Mouse (Mus musculus): ENCODE measurements around the gene Spag6. TPM values are rescaled to one million over a fixed set of nuclear protein-coding genes. Genes with fewer than 3 reads are reported as not detected.
A peak's percentile ranks its signal among the peaks of the same experiment; 100 is the strongest.

The Spag6 gene
- polyA plus RNA-seq, 2 experiments: not detected

GRCm38 (mm10) chr2:18694611-18694950 is 749 bp downstream of the Spag6 start:
- no peaks in the 10 kb centered on the region for H3K9me3 ChIP-seq (ENCODE audit: control insufficient read depth, low read length)
- peaks cover 91% of the 10 kb centered on the region for H3K27me3 ChIP-seq (ENCODE audit: control insufficient read depth, insufficient read depth, low read length)
- WGBS (ENCODE audit: insufficient replicate concordance): 1% methylated on average over 19 of the region's 20 CpGs
- no peak for DNase-seq (ENCODE audit: low read depth in 3 of 3, low spot score in 3 of 3)
- no peak overlapping the region for H3K27ac ChIP-seq
- H3K9ac ChIP-seq (replicated peaks): peak overlapping the region; percentile 0; the same call in 1 of the 2 replicates
- H3K4me3 ChIP-seq (ENCODE audit: insufficient read depth in 1 of 2, low read depth in 2 of 2, low read length in 2 of 2): peak overlapping the region; percentile 57 to 58
- no peak for ATAC-seq (ENCODE audit: insufficient read depth)
- H3K36me3 ChIP-seq (replicated peaks; ENCODE audit: control insufficient read depth, insufficient read depth, low read depth): no peaks in the 10 kb centered on the region
- peak overlapping the region; percentile 68 for H3K4me2 ChIP-seq (ENCODE audit: low read depth)
- peaks cover 0 to 2% of the 10 kb centered on the region in 2 experiments; a peak in 1 of 4 replicates for H3K4me1 ChIP-seq (replicated peaks; ENCODE audit: control insufficient read depth in 2 of 2, insufficient read depth in 2 of 2, low read length in 1 of 2)
- TF ChIP-seq EP300 (IDR thresholded peaks at IDR 0.05; ENCODE audit: low read depth) (no peak), CTCF (IDR thresholded peaks at IDR 0.05; ENCODE audit: low read depth) (no peak)

GRCm38 (mm10) chr2:18695163-18695562 is 1.3 kb downstream of the Spag6 start:
- Histone ChIP-seq H3K27ac (no peak overlapping the region), H3K4me1 (replicated peaks; ENCODE audit: control insufficient read depth in 2 of 2, insufficient read depth in 2 of 2, low read length in 1 of 2) (peaks cover 0 to 2% of the 10 kb centered on the region in 2 experiments; a peak in 1 of 4 replicates), H3K27me3 (ENCODE audit: control insufficient read depth, insufficient read depth, low read length) (peaks cover 91% of the 10 kb centered on the region), H3K9me3 (ENCODE audit: control insufficient read depth, low read length) (no peaks in the 10 kb centered on the region), H3K4me3 (ENCODE audit: insufficient read depth in 1 of 2, low read depth in 2 of 2, low read length in 2 of 2) (no peak overlapping the region), H3K36me3 (replicated peaks; ENCODE audit: control insufficient read depth, insufficient read depth, low read depth) (no peaks in the 10 kb centered on the region), H3K9ac (replicated peaks) (no peak overlapping the region), H3K4me2 (ENCODE audit: low read depth) (no peak overlapping the region)
- no peak for TF ChIP-seq EP300 (IDR thresholded peaks at IDR 0.05; ENCODE audit: low read depth)
- no peak for TF ChIP-seq CTCF (IDR thresholded peaks at IDR 0.05; ENCODE audit: low read depth)
- ATAC-seq (ENCODE audit: insufficient read depth) (no peak), DNase-seq (ENCODE audit: low read depth in 3 of 3, low spot score in 3 of 3) (no peak)
- WGBS (ENCODE audit: insufficient replicate concordance): 7% methylated on average over 8 of the region's 8 CpGs

GRCm38 (mm10) chr2:18695629-18696150 is 1.9 kb downstream of the Spag6 start:
- ATAC-seq (ENCODE audit: insufficient read depth) (no peak), DNase-seq (ENCODE audit: low read depth in 3 of 3, low spot score in 3 of 3) (no peak)
- H3K27me3 ChIP-seq (ENCODE audit: control insufficient read depth, insufficient read depth, low read length): peaks cover 91% of the 10 kb centered on the region
- no peak overlapping the region for H3K9ac ChIP-seq (replicated peaks)
- peaks cover 0 to 2% of the 10 kb centered on the region in 2 experiments; a peak in 1 of 4 replicates for H3K4me1 ChIP-seq (replicated peaks; ENCODE audit: control insufficient read depth in 2 of 2, insufficient read depth in 2 of 2, low read length in 1 of 2)
- no peak overlapping the region for H3K4me3 ChIP-seq (ENCODE audit: insufficient read depth in 1 of 2, low read depth in 2 of 2, low read length in 2 of 2)
- TF ChIP-seq EP300 (IDR thresholded peaks at IDR 0.05; ENCODE audit: low read depth) (no peak), CTCF (IDR thresholded peaks at IDR 0.05; ENCODE audit: low read depth) (no peak)
- WGBS (ENCODE audit: insufficient replicate concordance): 6% methylated on average over 7 of the region's 7 CpGs
- H3K27ac ChIP-seq: no peak overlapping the region
- no peaks in the 10 kb centered on the region for H3K36me3 ChIP-seq (replicated peaks; ENCODE audit: control insufficient read depth, insufficient read depth, low read depth)
- H3K9me3 ChIP-seq (ENCODE audit: control insufficient read depth, low read length): no peaks in the 10 kb centered on the region
- no peak overlapping the region for H3K4me2 ChIP-seq (ENCODE audit: low read depth)

GRCm38 (mm10) chr2:18697591-18698244 is 3.9 kb downstream of the Spag6 start:
- no peaks in the 10 kb centered on the region for H3K36me3 ChIP-seq (replicated peaks; ENCODE audit: control insufficient read depth, insufficient read depth, low read depth)
- H3K4me2 ChIP-seq (ENCODE audit: low read depth): no peak overlapping the region
- peaks cover 79% of the 10 kb centered on the region for H3K27me3 ChIP-seq (ENCODE audit: control insufficient read depth, insufficient read depth, low read length)
- WGBS (ENCODE audit: insufficient replicate concordance): 4% methylated on average over 4 of the region's 4 CpGs
- DNase-seq (ENCODE audit: low read depth in 3 of 3, low spot score in 3 of 3) (no peak), ATAC-seq (ENCODE audit: insufficient read depth) (no peak)
- no peak for TF ChIP-seq EP300 (IDR thresholded peaks at IDR 0.05; ENCODE audit: low read depth)
- no peak for TF ChIP-seq CTCF (IDR thresholded peaks at IDR 0.05; ENCODE audit: low read depth)
- H3K9ac ChIP-seq (replicated peaks): no peak overlapping the region
- H3K9me3 ChIP-seq (ENCODE audit: control insufficient read depth, low read length): no peaks in the 10 kb centered on the region
- H3K4me3 ChIP-seq (ENCODE audit: insufficient read depth in 1 of 2, low read depth in 2 of 2, low read length in 2 of 2): no peak overlapping the region
- no peak overlapping the region for H3K27ac ChIP-seq
- peaks cover 0 to 2% of the 10 kb centered on the region in 2 experiments; a peak in 1 of 4 replicates for H3K4me1 ChIP-seq (replicated peaks; ENCODE audit: control insufficient read depth in 2 of 2, insufficient read depth in 2 of 2, low read length in 1 of 2)

- TF ChIP-seq EP300 (IDR thresholded peaks at IDR 0.05; ENCODE audit: low read depth) (no peak), CTCF (IDR thresholded peaks at IDR 0.05; ENCODE audit: low read depth) (no peak)
Observed at GRCm38 (mm10) chr2:18698663-18699385, 5.0 kb downstream of the Spag6 start.

More at GRCm38 (mm10) chr2:18698663-18699385, 5.0 kb downstream of the Spag6 start:
- Histone ChIP-seq H3K9me3 (ENCODE audit: control insufficient read depth, low read length) (no peaks in the 10 kb centered on the region), H3K4me3 (ENCODE audit: insufficient read depth in 1 of 2, low read depth in 2 of 2, low read length in 2 of 2) (no peak overlapping the region), H3K4me2 (ENCODE audit: low read depth) (no peak overlapping the region), H3K27me3 (ENCODE audit: control insufficient read depth, insufficient read depth, low read length) (peaks cover 70% of the 10 kb centered on the region), H3K27ac (no peak overlapping the region), H3K4me1 (replicated peaks; ENCODE audit: control insufficient read depth in 2 of 2, insufficient read depth in 2 of 2, low read length in 1 of 2) (no peaks in the 10 kb centered on the region), H3K9ac (replicated peaks) (no peak overlapping the region), H3K36me3 (replicated peaks; ENCODE audit: control insufficient read depth, insufficient read depth, low read depth) (no peaks in the 10 kb centered on the region)
- no peak for DNase-seq (ENCODE audit: low read depth in 3 of 3, low spot score in 3 of 3)
- ATAC-seq (ENCODE audit: insufficient read depth): no peak
- 1% methylated on average over 55 of the region's 56 CpGs for WGBS (ENCODE audit: insufficient replicate concordance)

Measured in liver, embryonic 14.5 days (tissue).